Mouse (Mus musculus) bone marrow macrophage, adult 2 months (primary cell): ENCODE measurements at regions not wholly inside any gene's neighbourhood (a gene's known extent, or its start where the extent isn't known, plus 50 kb on each side); places are given as distances from the start of the nearest gene placed in this dataset.

Experiments used
- CTCF ChIP-seq: IDR thresholded peaks from 2 replicates; pipeline ENCODE4 v1.5.1; 2012; ENCODE audit warnings: low read depth, mild to moderate bottlenecking, low read length, moderate library complexity
- POLR2A ChIP-seq: IDR thresholded peaks from 2 replicates; pipeline ENCODE4 v1.6.1; 2012; ENCODE audit warnings: mild to moderate bottlenecking, low read depth, low read length, borderline replicate concordance

DNA sequence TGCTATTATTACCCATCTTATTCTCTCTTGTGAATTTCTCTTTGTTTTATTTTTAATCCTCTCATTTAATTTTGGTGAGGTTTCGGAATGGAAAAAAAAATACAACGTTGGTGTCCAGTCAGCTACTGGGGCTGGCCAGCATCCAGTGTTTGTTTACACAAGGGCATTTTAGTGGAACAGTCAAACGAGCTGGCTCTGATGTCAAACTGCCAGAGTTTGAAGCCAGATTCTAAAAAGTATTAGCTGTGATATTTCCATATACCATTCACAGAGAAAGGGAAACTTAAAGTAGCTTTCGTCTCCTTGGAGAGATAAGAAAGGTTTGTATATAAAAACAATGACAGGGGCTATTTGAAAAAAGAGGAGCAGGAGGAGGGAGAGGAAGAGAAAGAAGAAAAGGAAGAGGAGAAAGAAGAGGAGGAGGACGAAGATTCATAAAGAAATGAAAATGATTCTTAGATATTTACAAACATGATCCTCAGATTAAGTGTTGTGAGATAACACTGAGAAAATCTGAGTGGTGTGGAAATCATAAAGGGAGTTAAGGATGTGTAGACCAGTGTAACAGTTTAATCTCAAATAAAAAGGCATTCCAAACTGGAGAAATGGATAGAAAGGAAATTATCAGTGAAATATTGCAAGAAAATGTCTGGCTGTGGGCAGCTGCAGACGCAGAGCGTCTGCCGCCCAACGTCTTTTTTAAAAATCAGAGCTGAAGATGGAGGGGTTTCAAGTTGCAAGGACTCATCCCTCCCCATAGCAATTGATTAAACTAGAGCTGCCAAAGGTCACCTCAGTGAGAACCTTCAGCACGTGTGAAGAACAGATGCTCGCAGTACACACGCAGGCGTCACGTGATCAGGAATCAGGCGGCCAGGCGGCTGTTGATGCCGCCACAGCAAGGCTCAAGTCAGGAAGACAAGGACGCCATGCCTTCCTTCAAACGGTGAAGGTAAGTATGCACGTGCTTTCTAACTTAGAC, 190.3 kb upstream of the Ipo5 start:
- TF ChIP-seq POLR2A = no peak
- no peak for TF ChIP-seq CTCF
